Mouse (Mus musculus) hindbrain, embryonic 15.5 days (tissue): ENCODE results near the gene Fbxw8. TPM values are rescaled to one million over a fixed set of nuclear protein-coding genes. Genes with fewer than 3 reads are reported as not detected.
A peak's percentile ranks its signal among the peaks of the same experiment; 100 is the strongest.

Experiments
- ATAC-seq: fragments of 200-750 bp; cut with Nextera tagmentation; 2 replicates; pipeline ENCODE4 v1.8.0; 2017; ENCODE audit warnings: low read depth, moderate number of reproducible peaks, moderate TSS enrichment; ENCODE audit not compliant: low FRiP score
- H3K27ac ChIP-seq: fragments of 300-500 bp; sonication (generic); replicated peaks from 2 replicates; pipeline ENCODE4 v1.5.1; 2015; ENCODE audit warnings: mild to moderate bottlenecking, inconsistent platforms
- H3K27me3 ChIP-seq: fragments of 300-500 bp; sonication (generic); 2 replicates; pipeline ENCODE4 v1.6.1; 2015; ENCODE audit warnings: control low read depth, inconsistent platforms
- H3K36me3 ChIP-seq: fragments of 300-500 bp; sonication (generic); 2 replicates; pipeline ENCODE4 v1.6.1; 2015; ENCODE audit warnings: control low read depth, inconsistent platforms
- H3K4me1 ChIP-seq: fragments of 300-500 bp; sonication (generic); replicated peaks from 2 replicates; pipeline ENCODE4 v1.6.1; 2015; ENCODE audit warnings: control low read depth, inconsistent platforms
- H3K4me2 ChIP-seq: fragments of 300-500 bp; sonication (generic); 2 replicates; pipeline ENCODE4 v1.6.1; 2015; ENCODE audit warnings: moderate library complexity, mild to moderate bottlenecking, inconsistent platforms
- H3K4me3 ChIP-seq: fragments of 300-500 bp; sonication (generic); 2 replicates; pipeline ENCODE4 v1.5.1; 2015; ENCODE audit warnings: mild to moderate bottlenecking, inconsistent platforms
- H3K9ac ChIP-seq: fragments of 300-500 bp; sonication (generic); 2 replicates; pipeline ENCODE4 v1.6.1; 2015; ENCODE audit warnings: inconsistent platforms
- H3K9me3 ChIP-seq: fragments of 300-500 bp; sonication (generic); 2 replicates; pipeline ENCODE4 v1.6.1; 2016; ENCODE audit warnings: control low read depth, inconsistent platforms
- WGBS: fragments of 180-500 bp; shearing (Covaris S2); methylation state at CpG from one replicate; pipeline ENCODE4 v1.1.7; 2015; 5-methylcytosine and 5-hydroxymethylcytosine counted together
- polyA plus RNA-seq: library from polyadenylated mRNA; unstranded; fragments of >200 nt; fragmentation: Nextera tagmentation; extraction: Ambion mirVana; gene quantifications from 2 replicates; pipeline ENCODE4 v1.2.1, GENCODE M21; 2015

Gene Fbxw8
- polyA plus RNA-seq, 1 experiment from 2014 or later = 21.1 TPM

DNA sequence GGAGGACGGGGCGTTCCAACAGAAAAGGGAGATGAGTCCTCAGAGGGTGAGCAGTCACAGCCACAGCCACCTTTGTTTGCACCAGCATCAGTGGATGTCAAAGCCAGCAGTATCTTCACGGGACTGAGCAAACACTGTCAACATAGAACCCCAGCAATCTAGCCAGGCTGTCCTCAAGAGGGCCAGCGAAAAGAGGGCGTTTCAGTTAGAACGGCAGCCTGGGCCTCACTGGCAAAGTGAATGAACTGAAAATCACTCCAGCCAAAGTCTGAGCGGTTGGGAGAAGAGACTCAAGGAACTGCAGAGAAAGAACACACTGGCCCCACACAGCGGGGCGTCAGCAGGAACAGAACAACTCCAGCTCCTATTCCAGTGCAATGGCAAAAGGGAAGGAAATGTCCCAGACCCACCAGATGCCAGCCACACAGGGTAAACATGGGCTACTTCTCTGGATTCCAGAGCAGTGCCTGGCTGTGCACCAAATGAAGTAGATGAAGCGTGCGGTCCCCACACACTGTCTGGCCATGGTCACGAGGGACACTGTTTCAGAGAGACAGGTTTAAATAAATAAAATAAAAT lies 72.1 kb downstream of the Fbxw8 start:
- Histone ChIP-seq H3K9me3 (no peaks in the 10 kb centered on the region), H3K4me2 (no peak overlapping the region), H3K9ac (no peak overlapping the region), H3K27me3 (no peaks in the 10 kb centered on the region), H3K36me3 (no peaks in the 10 kb centered on the region), H3K27ac (peak overlapping the region; percentile 70), H3K4me1 (peaks cover 83% of the 10 kb centered on the region), H3K4me3 (no peak overlapping the region)
- 0 out of 2 replicates have a peak, but pooled peaks have one; percentile 20 for ATAC-seq
- WGBS = 47% methylated on average over 12 of the region's 12 CpGs

DNA sequence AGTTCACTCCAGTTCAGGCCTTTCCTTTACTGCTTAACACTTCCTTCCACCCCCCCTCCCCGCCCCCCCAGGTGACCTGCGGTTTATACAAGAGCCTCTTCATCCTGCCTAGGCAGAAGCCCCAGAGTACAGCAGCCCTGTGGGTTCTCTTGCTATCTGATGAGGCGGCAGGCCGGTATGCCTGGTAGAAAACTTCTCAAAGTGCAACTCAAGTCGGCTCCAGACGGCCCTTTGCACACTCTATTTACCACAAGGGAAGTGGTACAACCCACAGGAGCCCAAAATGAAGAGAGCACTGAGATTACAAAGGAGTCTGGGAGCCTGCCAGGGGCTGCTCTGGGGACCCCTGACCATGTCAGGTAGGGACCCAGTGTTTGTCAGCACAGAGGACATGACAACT lies 73.3 kb downstream of the Fbxw8 start:
- no peaks in the 10 kb centered on the region for H3K36me3 ChIP-seq
- H3K9me3 ChIP-seq = no peaks in the 10 kb centered on the region
- no peak overlapping the region for H3K4me2 ChIP-seq
- ATAC-seq = no peak
- no peak overlapping the region for H3K4me3 ChIP-seq
- no peak overlapping the region for H3K9ac ChIP-seq
- H3K27ac ChIP-seq = no peak overlapping the region
- H3K27me3 ChIP-seq = no peaks in the 10 kb centered on the region
- WGBS = 80% methylated on average over 6 of the region's 6 CpGs
- H3K4me1 ChIP-seq = peaks cover 89% of the 10 kb centered on the region

DNA sequence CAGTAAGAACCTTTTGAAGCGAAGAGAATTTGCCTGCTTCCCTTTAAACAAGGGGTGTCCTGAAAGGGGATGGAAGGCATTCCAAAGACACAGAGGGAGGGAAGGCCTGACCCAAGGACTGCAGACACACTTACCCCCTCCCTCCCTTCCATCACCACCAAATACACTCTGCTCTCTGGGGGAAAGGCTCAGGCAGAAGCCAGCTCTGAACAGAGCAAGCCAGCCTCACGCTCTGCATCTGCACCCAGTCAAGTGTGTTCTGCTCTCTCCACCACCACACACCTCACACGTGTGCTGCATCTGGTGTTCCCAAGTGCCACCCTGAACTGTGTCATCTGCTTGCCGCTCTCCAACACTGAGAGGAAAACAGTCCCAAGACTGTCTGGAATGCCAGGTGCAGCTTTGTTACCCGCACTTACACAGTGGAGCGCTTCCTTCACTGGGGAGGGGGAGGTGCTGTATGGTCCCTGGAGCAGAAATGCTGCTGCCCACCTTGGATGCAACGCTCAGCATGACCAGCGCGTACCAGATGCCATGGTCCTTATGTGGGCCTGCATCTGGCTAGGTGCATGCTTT lies 73.8 kb downstream of the Fbxw8 start:
- ATAC-seq = no peak
- no peak overlapping the region for H3K27ac ChIP-seq
- H3K9me3 ChIP-seq = no peaks in the 10 kb centered on the region
- no peak overlapping the region for H3K9ac ChIP-seq
- no peak overlapping the region for H3K4me2 ChIP-seq
- no peaks in the 10 kb centered on the region for H3K36me3 ChIP-seq
- peaks cover 89% of the 10 kb centered on the region for H3K4me1 ChIP-seq
- WGBS = 66% methylated on average over 9 of the region's 9 CpGs
- no peak overlapping the region for H3K4me3 ChIP-seq
- H3K27me3 ChIP-seq = no peaks in the 10 kb centered on the region

DNA sequence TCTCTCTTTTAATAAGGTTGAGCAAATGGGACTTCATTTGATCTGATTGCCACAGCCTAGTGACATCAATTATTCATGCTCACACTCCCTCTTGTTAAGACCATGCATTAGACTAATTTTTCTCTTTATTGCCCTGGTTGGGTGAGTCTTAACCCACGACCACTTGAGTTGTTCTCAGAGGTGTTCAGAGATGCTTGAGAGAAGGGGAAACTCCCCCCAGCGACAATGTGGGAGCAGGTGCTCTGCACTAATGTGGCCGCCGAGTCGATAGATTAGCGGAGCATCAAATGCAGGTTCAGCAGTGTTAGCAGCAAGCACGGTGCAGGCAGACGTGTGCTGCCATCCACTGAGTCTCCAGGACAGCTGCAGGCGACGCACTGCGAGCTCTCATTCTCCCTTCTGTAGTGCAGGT lies 75.4 kb downstream of the Fbxw8 start:
- Histone ChIP-seq H3K36me3 (no peaks in the 10 kb centered on the region), H3K9me3 (no peaks in the 10 kb centered on the region), H3K4me2 (no peak overlapping the region), H3K4me1 (peaks cover 75% of the 10 kb centered on the region), H3K4me3 (no peak overlapping the region), H3K27ac (peak overlapping the region; percentile 50), H3K27me3 (no peaks in the 10 kb centered on the region), H3K9ac (no peak overlapping the region)
- 24% methylated on average over 11 of the region's 11 CpGs for WGBS
- ATAC-seq = no peak

DNA sequence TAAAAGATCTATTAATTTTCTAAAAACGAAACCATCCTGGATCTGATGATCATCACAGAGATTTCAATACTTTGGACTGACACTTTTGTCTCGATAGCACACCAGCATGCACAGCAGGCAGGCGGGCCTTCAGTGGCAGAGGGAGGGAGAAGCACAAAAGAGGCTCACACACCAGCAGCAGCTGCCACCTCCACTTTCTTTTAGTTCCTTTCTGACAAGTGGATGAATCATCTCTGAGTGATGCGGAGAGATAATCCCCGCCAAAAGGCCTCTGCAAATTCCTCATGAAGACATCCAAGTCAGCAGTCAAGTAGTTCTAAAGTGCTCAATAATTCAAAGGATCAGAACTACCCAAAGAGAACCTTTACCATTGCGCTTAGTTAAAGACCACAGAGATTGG lies 75.9 kb downstream of the Fbxw8 start:
- WGBS = 45% methylated on average over 6 of the region's 6 CpGs
- no peaks in the 10 kb centered on the region for H3K36me3 ChIP-seq
- H3K27ac ChIP-seq = peak overlapping the region; percentile 50; the same call in 1 of the 2 replicates
- no peak overlapping the region for H3K9ac ChIP-seq
- no peak overlapping the region for H3K4me3 ChIP-seq
- no peak for ATAC-seq
- H3K4me1 ChIP-seq = peaks cover 70% of the 10 kb centered on the region
- H3K9me3 ChIP-seq = no peaks in the 10 kb centered on the region
- H3K4me2 ChIP-seq = no peak overlapping the region
- H3K27me3 ChIP-seq = no peaks in the 10 kb centered on the region

DNA sequence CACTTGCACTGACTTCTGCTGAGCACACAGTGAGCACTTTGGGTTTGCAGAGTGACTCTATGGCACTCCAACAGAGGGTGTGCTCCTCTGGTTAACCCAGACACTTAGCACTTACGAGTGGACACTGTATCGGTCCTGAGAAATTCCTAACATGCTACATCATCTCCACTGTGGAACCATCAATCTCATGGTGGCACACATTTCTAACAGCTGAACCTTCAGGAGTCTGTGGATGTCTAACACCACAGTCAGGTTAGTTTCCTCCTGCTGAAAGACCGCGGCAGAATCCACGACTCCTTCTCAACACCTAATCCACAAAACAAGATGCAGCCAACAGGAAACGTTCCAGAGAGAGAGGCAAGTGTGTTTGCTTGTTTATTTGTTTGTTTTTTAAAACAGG lies 76.7 kb downstream of the Fbxw8 start:
- H3K4me1 ChIP-seq = peaks cover 67% of the 10 kb centered on the region
- no peak overlapping the region for H3K4me2 ChIP-seq
- no peaks in the 10 kb centered on the region for H3K27me3 ChIP-seq
- no peak overlapping the region for H3K9ac ChIP-seq
- H3K36me3 ChIP-seq = no peaks in the 10 kb centered on the region
- H3K27ac ChIP-seq = no peak overlapping the region
- no peak overlapping the region for H3K4me3 ChIP-seq
- 87% methylated on average over 6 of the region's 6 CpGs for WGBS
- ATAC-seq = no peak
- H3K9me3 ChIP-seq = no peaks in the 10 kb centered on the region

DNA sequence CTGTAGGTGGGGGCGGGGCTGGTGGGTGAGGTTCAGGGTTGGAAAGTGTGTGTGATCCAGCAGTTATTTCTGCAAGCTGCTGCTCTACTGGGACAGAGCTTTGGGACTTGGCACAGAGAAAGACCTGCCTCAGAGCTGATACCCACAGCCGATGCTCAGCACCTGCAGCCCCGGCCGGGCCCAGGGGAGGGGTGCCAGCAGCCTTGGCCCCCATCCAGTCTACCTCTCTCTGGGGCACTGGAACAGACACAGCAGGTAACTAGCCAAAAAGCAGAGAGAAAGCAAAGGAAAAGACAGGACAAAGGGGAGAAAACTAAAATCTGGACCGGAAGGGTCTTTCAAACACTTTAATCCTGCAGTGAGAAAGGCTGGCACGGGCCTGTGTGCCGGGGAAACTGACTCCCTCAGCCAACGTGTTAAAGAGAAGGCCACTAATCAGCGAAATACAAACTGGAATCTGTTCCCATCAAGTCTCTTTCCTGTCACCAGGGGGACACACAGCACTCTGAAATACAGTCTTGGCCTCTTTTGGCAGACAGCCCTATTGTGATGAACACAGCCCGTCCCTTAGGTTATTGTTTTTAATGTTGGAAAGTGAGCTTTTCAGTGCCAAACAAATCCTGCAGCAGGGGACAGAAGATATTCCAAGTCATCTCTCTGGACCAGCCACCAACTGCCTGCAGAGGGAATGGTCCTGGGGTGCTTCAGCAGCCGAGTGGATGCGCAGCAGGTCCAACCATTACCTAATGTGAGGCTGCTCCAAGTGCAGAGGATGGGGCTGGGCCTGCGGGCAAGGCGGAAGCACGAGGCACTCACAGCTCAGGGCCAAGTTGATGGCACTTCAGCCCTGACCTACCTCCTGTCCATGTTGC lies 78.3 kb downstream of the Fbxw8 start:
- 57% methylated on average over 15 of the region's 15 CpGs for WGBS
- peaks cover 62% of the 10 kb centered on the region for H3K4me1 ChIP-seq
- no peak overlapping the region for H3K9ac ChIP-seq
- H3K27ac ChIP-seq = peak overlapping the region; percentile 70
- no peaks in the 10 kb centered on the region for H3K27me3 ChIP-seq
- H3K4me2 ChIP-seq = no peak overlapping the region
- H3K9me3 ChIP-seq = no peaks in the 10 kb centered on the region
- H3K36me3 ChIP-seq = no peaks in the 10 kb centered on the region
- H3K4me3 ChIP-seq = no peak overlapping the region
- no peak for ATAC-seq

DNA sequence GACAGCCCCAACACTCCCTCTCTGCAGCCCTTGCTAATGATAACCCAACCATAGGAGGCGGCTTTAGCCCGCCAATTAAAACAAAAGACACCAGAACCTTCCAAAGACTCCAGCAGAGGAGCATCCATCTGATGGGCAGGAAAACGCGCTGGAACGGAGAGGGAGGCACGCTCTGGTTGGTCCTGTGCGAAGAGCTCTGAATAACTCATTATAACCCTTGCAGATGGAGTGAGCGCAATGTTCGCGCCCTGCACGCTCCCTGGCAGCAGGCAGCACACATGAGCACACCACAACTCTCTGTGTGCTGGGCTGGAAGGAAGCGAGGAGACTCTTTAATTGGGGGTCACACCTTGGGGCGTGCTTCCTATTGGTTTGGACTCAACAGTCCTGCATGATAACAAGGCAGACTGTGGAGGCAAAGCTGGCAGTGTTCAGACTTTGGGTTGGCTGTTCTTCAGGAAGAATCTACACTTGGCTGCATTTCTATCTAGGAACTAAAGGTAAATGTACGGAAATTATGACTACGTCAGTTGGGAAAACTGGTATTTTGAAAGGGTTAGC lies 82.0 kb downstream of the Fbxw8 start:
- peak overlapping the region; percentile 26 for H3K27ac ChIP-seq
- 44% methylated on average over 15 of the region's 15 CpGs for WGBS
- peak; percentile 36; the same call in 1 of the 2 replicates for ATAC-seq
- no peaks in the 10 kb centered on the region for H3K9me3 ChIP-seq
- peaks cover 35% of the 10 kb centered on the region for H3K4me1 ChIP-seq
- no peak overlapping the region for H3K9ac ChIP-seq
- peaks cover 6% of the 10 kb centered on the region; the same call in 1 of the 2 replicates for H3K36me3 ChIP-seq
- H3K4me2 ChIP-seq = no peak overlapping the region
- H3K4me3 ChIP-seq = no peak overlapping the region
- H3K27me3 ChIP-seq = no peaks in the 10 kb centered on the region

DNA sequence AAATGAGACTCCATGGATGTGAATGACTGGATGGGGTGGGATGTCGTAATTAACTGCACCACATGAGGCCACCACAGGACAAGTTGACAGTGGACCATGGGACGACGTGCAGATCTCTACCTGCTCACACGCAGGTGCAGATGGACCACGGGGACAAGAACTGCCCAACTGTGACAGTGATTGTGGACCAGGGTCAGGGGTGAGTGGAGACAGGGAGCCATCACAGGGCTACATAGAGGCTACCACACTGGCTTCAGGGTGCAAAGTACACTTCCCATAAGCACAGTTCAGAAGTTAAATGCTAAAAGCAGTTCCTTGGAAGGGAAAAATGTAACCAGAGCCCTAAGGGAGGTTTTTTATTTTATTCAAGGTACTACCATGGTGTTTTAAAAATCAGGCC lies 83.5 kb downstream of the Fbxw8 start:
- 66% methylated on average over 5 of the region's 5 CpGs for WGBS
- Histone ChIP-seq H3K9me3 (no peaks in the 10 kb centered on the region), H3K27me3 (no peaks in the 10 kb centered on the region), H3K9ac (no peak overlapping the region), H3K36me3 (peaks cover 6% of the 10 kb centered on the region; the same call in 1 of the 2 replicates), H3K4me3 (no peak overlapping the region), H3K4me2 (no peak overlapping the region), H3K27ac (no peak overlapping the region), H3K4me1 (peaks cover 22% of the 10 kb centered on the region)
- no peak for ATAC-seq

DNA sequence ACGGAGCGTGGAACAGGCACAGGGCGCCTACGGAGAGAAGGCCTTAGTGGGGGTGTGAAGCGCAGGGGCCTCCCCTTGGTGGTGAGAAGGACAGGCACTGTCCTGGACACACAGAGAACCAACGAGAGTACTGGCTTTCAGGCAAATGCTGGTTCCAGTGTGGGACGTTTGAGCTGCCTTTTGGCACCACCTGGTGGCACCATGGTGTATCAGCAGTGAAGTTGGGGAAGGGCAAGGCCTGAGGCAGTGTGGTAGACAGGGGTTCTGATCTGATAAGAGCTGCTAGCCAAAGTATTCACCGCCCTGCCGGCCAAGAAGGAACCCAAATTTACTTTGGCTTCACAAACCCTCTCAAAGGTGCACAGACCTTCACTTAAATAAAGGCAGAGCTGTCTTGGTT lies 85.9 kb downstream of the Fbxw8 start:
- no peak overlapping the region for H3K4me3 ChIP-seq
- no peak overlapping the region for H3K27ac ChIP-seq

DNA sequence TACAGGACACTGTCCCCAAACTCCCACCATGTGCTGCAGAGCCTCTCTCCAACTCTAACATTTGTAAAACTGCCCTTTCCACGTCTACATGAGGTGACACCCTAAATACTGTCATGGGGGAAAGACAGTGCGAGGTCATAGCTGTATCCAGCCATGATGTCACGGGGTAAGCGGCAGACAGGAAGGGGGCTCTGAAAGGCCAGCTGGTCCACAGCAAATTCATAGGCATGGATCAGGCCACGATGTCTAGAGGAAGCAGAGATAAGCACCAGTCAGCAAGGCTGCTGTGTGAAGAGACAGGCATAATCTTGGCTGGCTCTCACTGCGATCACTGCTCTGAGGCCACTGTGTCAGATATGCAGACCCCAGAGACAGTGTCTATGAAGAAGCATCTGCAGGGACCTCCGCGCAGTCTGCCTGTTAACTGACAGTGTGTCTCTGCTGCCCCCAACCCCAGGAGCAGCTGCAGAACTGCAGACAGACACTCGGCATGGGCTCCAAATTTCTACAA lies 87.2 kb downstream of the Fbxw8 start:
- H3K36me3 ChIP-seq = peaks cover 6% of the 10 kb centered on the region; the same call in 1 of the 2 replicates
- H3K27ac ChIP-seq = no peak overlapping the region
- H3K27me3 ChIP-seq = no peaks in the 10 kb centered on the region
- H3K9me3 ChIP-seq = no peaks in the 10 kb centered on the region
- WGBS = 88% methylated on average over 9 of the region's 9 CpGs
- ATAC-seq = no peak
- no peak overlapping the region for H3K4me2 ChIP-seq
- no peak overlapping the region for H3K4me3 ChIP-seq
- H3K9ac ChIP-seq = no peak overlapping the region
- peaks cover 41% of the 10 kb centered on the region for H3K4me1 ChIP-seq

More for the DNA sequence above, 85.9 kb downstream of the Fbxw8 start:
- ATAC-seq = peak; percentile 42; the same call in 1 of the 2 replicates
- Histone ChIP-seq H3K27me3 (no peaks in the 10 kb centered on the region), H3K4me2 (no peak overlapping the region), H3K9me3 (no peaks in the 10 kb centered on the region), H3K4me1 (peaks cover 38% of the 10 kb centered on the region), H3K36me3 (peaks cover 6% of the 10 kb centered on the region; the same call in 1 of the 2 replicates), H3K9ac (no peak overlapping the region)
- WGBS = 46% methylated on average over 9 of the region's 9 CpGs

DNA sequence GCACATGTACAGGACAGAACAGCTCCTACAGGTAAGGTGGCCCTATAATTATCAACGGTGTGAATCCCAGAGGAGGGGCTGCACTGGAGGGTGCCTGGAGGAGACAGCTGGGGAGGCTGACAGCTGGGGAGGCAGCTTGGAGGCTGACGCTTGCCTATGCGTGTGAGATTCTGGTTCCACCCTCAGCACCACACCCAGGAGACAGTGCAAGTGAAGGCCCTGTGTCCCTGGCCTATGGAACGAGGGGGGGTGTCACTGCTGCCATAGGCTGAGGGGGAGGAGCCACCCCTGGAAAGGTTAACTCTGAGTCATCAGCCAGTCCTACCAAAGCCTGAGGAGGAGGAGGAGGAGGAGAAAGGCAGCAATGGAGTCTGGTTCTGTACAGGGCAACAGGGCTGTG lies 87.7 kb downstream of the Fbxw8 start:
- H3K27ac ChIP-seq = no peak overlapping the region
- peaks cover 6% of the 10 kb centered on the region; the same call in 1 of the 2 replicates for H3K36me3 ChIP-seq
- H3K4me1 ChIP-seq = peaks cover 39% of the 10 kb centered on the region
- no peaks in the 10 kb centered on the region for H3K27me3 ChIP-seq
- no peak for ATAC-seq
- no peak overlapping the region for H3K9ac ChIP-seq
- 73% methylated on average over 4 of the region's 4 CpGs for WGBS
- no peak overlapping the region for H3K4me3 ChIP-seq
- no peak overlapping the region for H3K4me2 ChIP-seq
- no peaks in the 10 kb centered on the region for H3K9me3 ChIP-seq
